Mouse (Mus musculus) left cerebral cortex, adult 9 months (tissue): ENCODE data around the gene Fam181a.

ENCODE experiments used
- DNase-seq, 2 experiments: peaks; one replicate each; pipeline ENCODE4 v3.0.0; 2022; ENCODE audit warnings: low spot score in 2 of 2

Fam181a gene

DNA sequence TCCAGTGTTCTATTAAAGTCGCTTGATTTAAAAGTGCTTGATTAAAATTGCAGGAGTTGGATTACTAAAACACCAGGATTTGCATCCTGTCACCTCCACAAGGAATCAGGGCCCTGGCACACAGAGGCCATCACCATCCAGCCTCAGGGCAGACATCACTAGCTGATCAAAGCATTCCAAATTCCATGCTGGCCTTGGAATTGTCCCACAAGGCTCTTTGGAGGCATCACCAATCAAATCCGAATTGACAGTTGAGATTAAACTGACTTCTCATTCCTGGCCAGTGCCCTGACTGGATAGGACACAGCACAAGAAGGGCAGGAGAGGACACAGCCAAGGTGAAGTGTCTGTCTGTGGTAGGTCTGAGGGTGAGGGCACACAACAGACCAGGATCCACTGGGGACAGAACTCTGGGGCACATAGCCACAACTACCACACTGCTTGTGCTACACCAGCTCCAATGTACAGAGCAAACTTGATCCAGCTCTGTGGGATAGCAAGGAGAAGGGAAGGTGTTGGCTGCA, at the start of gene Fam181a:
TSS of gene Fam181a (plus strand) at position 232 of the 524 bp plus-strand sequence.
- no peak for DNase-seq

DNA sequence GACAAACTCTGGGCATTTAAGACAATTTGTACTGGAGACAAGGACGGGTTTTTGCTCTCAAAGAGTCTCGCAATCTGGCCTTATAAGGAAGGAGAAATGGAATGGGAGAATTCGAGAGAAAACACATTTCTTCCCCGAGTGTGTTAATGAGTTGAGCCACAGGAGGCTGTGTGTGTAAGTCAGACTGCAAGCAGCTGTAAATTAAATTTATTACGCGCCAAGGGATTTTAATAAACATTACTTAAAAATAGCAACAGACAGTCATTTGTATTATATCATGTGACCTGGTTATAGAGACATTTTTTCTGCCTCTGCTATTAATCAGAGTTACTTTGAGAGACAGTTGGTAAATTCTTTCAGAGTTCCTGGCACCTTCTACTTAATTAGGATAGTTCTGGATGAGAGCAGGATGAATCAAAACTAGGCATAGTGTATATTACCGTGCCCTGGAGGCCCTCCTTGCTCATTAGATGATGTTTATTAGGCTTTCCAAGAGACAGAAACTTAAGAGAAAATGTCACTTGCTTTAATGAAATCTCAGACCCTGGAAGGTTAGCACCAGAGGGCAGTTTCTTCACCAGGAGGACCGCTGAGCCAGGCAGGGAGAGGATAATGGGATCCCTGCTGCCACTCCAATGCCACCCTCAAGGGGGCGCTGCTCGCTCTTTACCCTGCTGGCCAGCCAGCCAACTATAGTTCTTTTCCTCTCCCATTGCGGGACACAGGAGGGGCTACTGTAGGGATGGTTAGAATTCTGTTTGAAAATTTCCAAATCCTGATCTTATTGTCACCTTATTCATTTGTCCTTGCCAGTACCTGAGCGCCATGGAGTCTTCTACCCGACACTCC, 48.5 kb upstream of the Fam181a start:
- DNase-seq, result no peak

DNA sequence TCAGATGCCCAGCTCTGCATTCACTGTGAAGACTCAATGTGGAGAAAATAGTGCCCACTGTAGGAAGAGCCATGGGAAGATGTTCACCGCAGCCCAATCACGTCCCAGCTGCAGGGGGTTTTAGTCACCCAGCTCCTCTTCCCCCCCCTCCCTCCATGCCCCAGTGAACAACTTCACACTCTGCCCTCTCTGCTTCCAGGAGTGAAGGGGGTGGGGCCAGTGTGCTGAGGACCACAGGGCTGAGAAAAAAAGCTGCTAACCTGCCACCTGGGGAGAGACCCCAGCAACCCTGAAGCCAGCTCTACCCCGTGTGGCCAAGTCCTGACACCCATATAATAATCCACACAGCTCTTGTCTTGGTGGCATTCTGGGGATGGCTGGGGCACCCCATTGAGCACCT, 44.2 kb upstream of the Fam181a start:
- DNase-seq, result no peak

DNA sequence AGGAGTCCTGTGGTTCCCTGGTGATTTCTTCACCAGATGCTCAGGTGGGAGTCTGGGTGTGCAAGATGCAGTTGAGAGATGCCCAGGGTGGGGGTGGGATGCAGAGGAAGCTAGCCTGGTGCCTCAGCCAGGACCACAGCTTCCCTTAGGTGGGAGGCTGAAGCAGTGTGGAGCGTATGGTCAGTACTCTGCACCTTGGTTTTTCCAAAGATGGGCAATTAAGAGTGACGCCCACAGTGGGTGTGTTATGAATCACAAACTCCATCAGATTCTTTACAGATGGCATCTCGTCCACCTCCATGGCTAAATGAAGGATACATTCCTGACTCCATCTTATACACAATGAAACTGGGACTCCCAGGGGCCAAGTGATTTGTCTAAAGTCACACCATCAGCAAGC, 38.6 kb upstream of the Fam181a start:
- peak in 1 of 2 experiments; percentile 54 for DNase-seq

DNA sequence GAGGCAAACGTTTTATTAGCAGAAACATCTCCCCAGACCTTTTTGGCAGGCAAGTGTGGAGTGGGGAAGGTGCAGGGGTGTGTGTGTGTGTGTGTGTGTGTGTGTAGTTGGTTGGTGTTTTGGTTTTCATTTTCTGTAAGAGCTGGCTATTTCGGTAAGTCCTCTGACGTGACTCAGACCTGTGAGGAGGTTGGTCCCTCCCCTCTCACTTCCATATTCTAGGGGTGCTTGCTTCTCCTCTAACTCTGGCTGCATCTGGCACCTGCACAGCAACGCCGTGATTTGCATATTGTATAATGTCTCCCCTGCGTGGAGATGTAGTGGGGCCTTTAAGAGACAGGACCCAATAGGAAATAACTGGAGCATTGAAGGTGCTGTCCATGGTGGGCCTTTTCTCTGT, 37.7 kb upstream of the Fam181a start:
- DNase-seq, result peak in 1 of 2 experiments; percentile 22

DNA sequence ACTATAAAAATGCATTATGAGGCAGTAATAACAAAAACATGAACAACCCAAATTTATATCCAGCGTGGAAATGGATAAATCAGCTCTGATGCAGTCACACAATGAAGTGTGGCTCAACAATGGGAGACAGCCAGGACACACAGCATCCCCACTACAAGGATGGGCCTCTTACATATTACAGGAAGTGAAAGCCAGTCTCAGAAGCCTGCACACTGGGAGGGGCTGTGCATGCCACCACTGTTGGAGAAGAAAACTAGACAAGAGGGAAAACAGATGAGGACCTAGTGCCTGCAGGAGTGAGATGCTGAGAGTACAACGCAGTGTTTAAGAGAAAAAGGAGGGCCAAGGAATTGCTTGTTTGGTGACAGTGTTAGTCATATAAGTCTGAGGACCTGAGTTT, 37.0 kb upstream of the Fam181a start:
- DNase-seq, result no peak

DNA sequence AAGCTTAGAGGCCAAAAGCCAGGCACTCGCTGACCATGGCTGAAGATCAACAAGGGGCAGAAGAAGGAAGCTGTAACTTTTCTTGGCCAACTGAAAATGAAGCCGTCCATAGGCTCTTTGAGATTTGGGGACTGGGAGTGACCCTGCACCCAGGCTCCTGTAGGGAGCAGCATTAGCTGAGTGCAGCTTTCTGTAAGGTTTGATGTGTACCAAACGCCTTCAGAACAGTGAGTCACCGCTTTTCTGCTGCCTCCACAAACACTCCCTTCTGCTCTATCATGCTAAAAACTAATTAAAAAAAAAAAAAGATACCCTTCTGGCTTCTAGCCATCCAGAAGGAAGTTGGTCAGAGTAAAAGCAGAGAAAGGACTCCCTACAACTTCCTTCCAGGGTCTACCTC, 34.4 kb upstream of the Fam181a start:
- peak; percentile 39 to 40 for DNase-seq

DNA sequence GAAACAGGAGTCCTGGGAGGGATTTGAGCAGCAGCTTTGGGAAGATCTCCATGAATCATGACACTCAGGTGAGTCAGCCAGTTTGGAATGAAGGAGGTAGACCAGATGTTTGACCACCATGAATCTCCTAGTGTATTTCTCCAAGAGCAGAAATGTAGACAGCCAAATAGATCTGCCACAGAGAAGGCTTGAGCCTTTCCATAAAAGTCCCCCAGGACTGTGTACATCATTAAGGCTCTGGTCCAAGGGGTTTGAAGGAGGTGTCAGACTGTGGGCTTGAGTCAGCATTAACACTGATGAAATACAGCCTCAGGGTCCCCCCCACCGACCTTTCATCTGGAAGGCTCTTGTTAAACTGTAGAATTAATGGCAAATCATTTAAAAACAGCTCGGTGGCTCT, 29.3 kb upstream of the Fam181a start:
- no peak for DNase-seq

DNA sequence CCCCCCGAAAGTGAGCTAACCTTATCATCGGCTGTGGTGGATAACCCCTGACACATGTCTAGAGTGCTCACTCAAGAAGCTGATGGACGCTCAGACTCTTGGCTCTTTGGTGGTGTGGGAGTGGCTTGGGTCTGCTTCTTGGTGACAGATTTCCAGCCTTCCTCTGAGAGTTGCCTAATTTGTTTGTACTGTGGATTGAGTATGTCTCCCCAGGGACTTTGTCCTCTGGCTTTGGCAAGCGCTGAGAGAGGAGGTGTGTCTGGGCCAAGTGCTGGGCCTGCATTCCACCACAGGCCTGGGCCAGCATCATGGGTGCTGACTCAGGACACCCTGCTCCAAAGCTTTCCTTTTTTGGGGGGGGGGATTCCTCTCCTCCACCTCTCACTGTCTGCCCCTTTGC, 28.9 kb upstream of the Fam181a start:
- no peak for DNase-seq

DNA sequence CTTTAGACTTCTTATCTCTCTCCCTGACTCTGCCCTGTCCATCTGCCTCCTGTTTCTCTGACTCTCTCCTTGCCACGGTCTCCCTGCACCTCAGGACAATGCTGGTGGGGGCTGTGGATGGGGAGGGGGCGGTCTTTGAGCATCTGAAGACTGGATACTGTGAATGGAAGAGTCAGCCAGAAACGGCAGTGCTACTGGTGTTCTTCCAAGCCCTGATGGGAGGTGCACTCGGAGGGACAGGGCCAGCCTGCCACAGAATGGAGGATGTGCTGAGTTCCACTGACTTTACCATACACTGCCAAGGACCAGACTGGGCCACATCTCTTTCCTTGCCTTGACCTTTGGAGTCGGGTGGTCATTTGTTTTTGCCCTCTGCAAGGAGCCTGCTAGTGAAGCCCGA, 27.8 kb upstream of the Fam181a start:
- DNase-seq, result no peak

DNA sequence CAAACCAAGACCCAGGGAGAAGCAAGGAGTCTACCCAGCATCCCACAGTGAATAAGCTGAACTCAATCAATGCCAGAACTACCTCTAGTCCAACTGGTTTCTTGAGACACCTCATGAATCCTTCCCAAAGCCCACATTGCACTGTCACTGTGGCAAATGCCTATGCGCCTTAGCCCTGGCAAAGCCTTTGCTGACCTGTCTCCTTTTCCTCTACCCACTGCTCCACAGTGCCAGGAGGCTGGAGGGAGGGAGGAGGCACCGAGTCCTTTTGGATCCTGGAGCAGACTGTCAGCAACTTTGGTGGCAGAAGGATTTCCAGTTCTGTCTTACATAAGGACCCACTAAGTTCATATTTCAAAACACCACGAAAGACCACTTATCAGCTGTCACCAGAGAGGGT, 27.4 kb upstream of the Fam181a start:
- no peak for DNase-seq

DNA sequence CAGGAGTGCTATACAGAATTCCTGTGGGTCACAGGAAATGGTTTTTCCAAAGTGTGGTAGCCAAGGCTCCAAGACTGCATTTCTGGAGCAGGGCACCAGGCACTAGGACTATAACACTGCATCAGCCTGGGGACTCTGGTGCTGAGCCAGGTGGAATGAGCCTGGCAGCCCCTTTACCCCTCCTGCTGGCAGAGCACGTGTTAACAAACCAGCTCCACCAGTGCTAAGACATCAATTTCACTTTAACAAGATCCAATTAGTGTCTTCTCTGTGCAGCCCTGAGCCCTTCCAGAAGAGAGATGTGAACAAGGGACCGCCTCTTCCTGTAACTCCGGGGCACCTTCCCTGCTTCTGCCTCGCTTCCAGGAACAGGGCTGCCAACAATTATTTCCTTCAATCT, 23.5 kb upstream of the Fam181a start:
- no peak for DNase-seq

DNA sequence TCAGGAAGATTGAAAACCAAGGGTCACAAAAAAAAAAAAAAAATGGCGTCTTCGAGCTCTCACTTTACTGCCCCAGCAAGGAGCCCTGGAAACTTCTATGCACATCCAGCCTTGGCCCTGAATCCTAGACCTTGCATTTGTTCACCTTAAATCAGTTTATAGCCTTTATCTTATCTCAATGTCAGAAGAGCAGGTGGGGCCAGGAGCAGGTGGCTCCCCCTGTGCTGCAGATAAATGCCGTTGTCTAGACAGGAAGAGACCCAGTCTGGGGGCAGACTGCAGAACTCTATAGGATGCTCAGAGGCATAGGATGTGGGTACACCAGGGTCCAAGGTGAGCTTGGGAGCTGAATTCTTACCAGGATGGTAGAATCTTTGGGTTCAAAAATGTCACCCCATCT, 18.4 kb upstream of the Fam181a start:
- no peak for DNase-seq

DNA sequence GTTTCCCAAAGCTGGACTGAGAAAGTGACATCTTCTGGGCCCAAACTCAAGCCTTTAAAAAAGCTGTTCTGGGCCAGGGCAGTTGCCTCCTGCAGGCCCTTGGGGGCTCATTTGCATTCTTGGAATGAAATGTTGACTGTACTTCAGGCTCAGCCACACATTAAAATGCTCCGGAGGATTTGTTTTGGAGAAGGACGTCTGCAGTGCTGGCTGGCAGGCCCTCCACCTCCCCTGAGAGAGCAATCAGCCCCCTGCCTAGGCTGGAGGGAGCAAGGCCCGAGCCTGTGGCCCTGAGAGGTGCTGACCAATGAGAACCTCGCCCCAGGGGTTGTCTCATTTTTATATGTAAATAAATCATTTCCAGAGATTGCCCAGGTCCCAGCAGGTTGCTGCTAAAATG, 14.5 kb upstream of the Fam181a start:
- no peak for DNase-seq

DNA sequence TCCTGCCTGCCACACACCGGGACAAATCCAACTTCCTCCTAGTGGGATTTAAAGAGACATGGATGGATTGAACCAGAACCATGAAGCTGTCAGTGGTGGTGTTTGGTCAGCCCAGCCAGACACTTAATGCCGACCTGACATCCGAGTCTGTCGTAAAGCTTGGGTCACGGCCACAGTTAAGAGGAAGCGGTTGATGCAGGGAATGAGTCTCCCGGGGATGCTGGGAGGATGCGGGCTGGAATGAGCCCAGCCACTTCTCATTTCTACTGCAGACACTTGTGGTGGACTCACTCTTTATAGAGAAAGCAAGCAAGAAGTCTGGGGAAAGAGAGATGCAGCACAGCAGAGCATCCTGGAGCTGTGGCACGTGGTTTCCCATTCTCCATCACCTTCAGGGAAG, 10.3 kb upstream of the Fam181a start:
- no peak for DNase-seq

DNA sequence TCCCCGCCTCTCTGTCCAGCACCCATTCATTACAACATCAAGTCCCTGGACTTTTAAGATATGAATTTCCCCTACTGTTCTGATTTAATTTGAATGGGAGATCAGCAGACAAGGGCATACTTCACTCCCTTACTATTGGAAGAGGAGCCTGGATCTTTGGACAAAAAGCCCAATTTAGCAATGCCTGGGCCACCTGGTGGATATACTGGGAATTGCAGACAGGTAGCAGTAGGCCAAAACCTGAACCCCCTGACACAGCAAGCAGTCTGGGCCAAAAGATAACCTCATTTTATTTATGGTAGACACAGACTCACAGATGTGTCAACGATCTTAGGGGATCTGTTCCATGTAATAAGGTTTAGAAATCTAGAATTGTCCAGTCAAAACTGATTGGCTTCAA, 9.1 kb upstream of the Fam181a start:
- peak in 1 of 2 experiments; percentile 73 for DNase-seq

DNA sequence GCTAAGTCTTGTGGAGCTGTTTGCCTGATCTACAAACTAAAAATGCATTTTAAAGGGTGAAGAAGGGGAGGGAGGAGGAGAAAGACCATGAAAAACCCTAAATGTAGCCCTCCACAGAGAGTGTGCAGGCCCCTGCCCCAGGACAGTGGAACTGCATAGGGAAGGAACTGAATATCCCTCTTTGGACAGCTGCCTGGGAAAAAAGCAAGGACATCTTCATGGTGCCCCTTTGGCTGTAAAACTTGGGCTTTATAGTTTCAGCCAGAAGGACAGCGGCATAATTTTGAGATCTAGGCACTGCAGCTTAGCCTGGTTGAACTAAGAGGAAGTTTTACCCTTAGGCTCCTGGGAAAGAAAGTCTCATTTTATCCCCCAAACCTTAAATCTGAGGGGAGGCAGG, 7.8 kb upstream of the Fam181a start:
- no peak for DNase-seq

DNA sequence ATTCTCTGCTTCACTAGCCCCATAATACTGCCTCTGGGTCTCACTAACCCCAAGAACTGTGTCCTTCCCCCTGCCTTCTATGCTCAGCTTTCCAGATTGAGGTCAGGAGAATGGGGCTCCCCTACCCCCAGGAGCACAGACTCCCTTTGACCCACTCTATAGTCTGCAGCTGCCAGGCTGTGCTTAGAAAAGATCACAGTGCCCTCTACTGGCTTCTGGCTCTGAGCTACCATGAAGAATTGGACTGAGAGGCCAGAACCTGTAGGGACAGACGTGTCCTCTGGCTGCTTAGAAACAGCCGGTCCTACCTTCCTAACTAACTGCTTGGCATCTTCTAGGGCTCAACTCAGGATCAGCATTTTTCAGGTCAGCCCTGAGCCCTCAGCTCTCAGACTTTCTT, 4.6 kb upstream of the Fam181a start:
- peak in 1 of 2 experiments; percentile 48 for DNase-seq

DNA sequence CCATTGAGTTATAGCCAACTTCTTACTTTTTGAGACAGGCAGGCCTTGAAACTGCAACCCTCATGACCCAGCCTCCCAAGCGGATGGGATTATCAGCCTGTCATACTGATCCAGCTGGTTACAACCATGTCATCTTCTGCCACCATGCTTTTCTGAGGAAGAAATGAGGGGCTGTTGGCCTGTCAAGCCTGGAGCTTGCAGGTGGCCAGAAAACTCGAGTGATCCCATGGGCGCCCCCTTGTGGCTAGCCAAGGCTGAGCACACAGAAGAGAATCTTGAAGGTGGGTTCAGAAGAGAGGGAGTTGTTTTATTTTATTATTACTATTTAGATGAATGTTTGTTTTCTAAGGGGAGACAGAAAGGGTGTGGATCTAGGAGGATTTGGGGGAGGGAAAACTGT, 4.1 kb upstream of the Fam181a start:
- no peak for DNase-seq

DNA sequence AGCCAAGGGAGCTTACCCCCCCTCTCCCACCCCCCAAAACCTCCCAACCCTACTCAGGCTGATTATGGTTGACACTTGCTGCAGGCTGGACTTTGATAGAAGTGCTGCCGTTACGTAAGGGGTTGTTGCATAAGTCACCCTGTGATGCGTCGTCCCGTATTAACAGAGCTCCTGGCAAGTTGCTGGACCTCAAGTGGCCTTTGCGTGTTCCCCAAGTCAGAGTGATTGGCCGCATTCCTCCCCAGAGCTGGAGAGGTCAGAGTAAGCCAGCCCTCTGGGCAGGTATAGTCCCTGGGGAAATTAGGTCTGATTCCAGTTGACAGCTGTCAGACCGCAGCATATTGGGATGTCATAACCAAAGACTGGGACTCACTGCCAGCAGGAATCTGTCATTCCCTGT, 1.1 kb downstream of the Fam181a start:
- no peak for DNase-seq

DNA sequence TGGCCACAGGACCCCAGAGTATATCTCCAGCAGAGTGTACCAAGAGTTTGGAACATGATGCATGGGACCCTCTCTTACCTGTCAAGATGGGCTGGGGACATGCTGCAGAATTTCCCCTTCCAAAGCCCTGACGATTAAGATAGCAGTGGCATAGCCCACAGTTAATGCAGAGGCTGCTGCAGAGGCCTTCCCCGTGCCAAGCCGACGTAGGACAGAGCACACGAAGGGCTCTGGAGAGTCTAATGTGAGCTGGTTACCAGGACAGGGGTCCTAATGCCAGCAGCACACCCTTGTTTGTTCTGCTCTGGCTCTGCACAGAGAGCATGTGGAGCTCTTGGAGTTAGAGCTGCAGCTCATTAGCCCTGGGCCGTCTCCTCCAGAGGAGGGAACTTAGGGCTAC, 2.5 kb downstream of the Fam181a start:
- DNase-seq, result no peak

DNA sequence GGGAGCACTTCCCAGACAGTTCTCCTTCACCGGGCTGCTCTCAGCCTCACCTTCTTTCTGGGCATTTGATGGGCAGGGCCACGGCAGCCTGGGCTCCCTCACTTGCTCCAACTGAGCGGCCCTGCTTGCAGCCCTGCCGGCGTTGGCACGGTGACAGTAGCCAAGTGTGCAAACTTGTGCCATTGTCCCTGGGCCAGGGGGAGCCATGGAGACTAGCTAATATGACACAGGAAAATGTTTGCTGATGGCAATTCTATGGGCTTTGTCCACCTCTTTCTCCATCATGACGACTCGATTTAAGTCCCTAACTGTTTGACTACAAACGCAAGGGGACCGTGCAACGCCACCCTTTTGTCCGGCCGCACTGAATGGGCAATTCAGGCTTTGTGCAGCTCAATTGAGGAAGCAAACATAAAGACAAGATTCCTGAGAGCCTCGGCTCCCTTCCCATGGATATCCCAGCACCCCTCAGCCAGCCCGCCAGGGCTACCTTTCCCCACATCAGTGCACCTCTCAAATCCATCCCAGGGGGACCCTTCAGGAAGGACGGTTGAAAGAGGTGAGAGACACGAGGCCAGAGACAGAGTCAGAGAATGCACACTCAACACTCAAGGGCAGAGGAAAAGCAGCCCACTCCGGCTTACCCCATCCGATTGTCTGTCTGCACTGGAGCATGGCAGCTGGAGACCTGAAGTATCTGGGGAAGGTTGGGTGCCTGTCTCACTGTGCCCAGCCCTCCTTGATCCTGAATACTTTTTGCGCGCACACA, 3.3 kb downstream of the Fam181a start:
- DNase-seq, result no peak
